Mouse (Mus musculus) midbrain, embryonic 13.5 days (tissue): ENCODE results near the gene Gas2. TPM values are rescaled to one million over a fixed set of nuclear protein-coding genes. Genes with fewer than 3 reads are reported as not detected.

Experiments
- ATAC-seq: fragments of 200-750 bp; cut with Nextera tagmentation; 2 replicates; pipeline ENCODE4 v1.8.0; 2017; ENCODE audit warnings: mild to moderate bottlenecking, moderate TSS enrichment, moderate library complexity
- H3K27ac ChIP-seq: fragments of 300-500 bp; sonication (generic); 2 replicates; pipeline ENCODE4 v1.5.1; 2015; ENCODE audit warnings: inconsistent platforms, mild to moderate bottlenecking, moderate library complexity
- H3K27me3 ChIP-seq: fragments of 300-500 bp; sonication (generic); 2 replicates; pipeline ENCODE4 v1.6.1; 2015; ENCODE audit warnings: mild to moderate bottlenecking, inconsistent platforms
- H3K36me3 ChIP-seq: fragments of 300-500 bp; sonication (generic); 2 replicates; pipeline ENCODE4 v1.6.1; 2015; ENCODE audit warnings: mild to moderate bottlenecking, inconsistent platforms
- H3K4me1 ChIP-seq: fragments of 300-500 bp; sonication (generic); replicated peaks from 2 replicates; pipeline ENCODE4 v1.6.1; 2015; ENCODE audit warnings: inconsistent platforms
- H3K4me2 ChIP-seq: fragments of 300-500 bp; sonication (generic); replicated peaks from 2 replicates; pipeline ENCODE4 v1.6.1; 2015; ENCODE audit warnings: moderate library complexity, mild to moderate bottlenecking, inconsistent platforms
- H3K4me3 ChIP-seq: fragments of 300-500 bp; sonication (generic); replicated peaks from 2 replicates; pipeline ENCODE4 v1.5.1; 2015; ENCODE audit warnings: mild to moderate bottlenecking, inconsistent platforms
- H3K9ac ChIP-seq: fragments of 300-500 bp; sonication (generic); replicated peaks from 2 replicates; pipeline ENCODE4 v1.6.1; 2015; ENCODE audit warnings: mild to moderate bottlenecking, inconsistent platforms
- H3K9me3 ChIP-seq: fragments of 300-500 bp; sonication (generic); 2 replicates; pipeline ENCODE4 v1.6.1; 2016; ENCODE audit warnings: mild to moderate bottlenecking, inconsistent platforms
- WGBS: fragments of 180-500 bp; shearing (Covaris S2); methylation state at CpG from one replicate; pipeline ENCODE4 v1.1.7; 2015; 5-methylcytosine and 5-hydroxymethylcytosine counted together
- polyA plus RNA-seq: library from polyadenylated mRNA; unstranded; fragments of >200 nt; fragmentation: Nextera tagmentation; extraction: Ambion mirVana; gene quantifications from 2 replicates; pipeline ENCODE4 v1.2.1, GENCODE M21; 2015

The Gas2 gene
- polyA plus RNA-seq, 1 experiment from 2014 or later, result 16.3 TPM

GRCm38 (mm10) chr7:51937337-51937736 lies 75.5 kb downstream of the Gas2 start:
- Histone ChIP-seq H3K9ac (no peak overlapping the region), H3K4me1 (no peaks in the 10 kb centered on the region), H3K9me3 (no peaks in the 10 kb centered on the region), H3K27me3 (no peaks in the 10 kb centered on the region), H3K27ac (no peak overlapping the region), H3K36me3 (no peaks in the 10 kb centered on the region), H3K4me3 (no peak overlapping the region), H3K4me2 (no peak overlapping the region)
- WGBS, result 92% methylated on average over 1 of the region's 1 CpGs
- ATAC-seq, result no peak

GRCm38 (mm10) chr7:51940461-51940860 lies 78.6 kb downstream of the Gas2 start:
- Histone ChIP-seq H3K9ac (no peak overlapping the region), H3K36me3 (no peaks in the 10 kb centered on the region), H3K9me3 (no peaks in the 10 kb centered on the region), H3K4me2 (no peak overlapping the region), H3K4me3 (no peak overlapping the region), H3K4me1 (no peaks in the 10 kb centered on the region), H3K27ac (no peak overlapping the region), H3K27me3 (no peaks in the 10 kb centered on the region)
- no peak for ATAC-seq
- 77% methylated on average over 2 of the region's 2 CpGs for WGBS

GRCm38 (mm10) chr7:51955424-51956041 lies 93.7 kb downstream of the Gas2 start:
- no peak overlapping the region for H3K4me2 ChIP-seq
- no peaks in the 10 kb centered on the region for H3K36me3 ChIP-seq
- H3K9me3 ChIP-seq, result no peaks in the 10 kb centered on the region
- 44% methylated on average over 9 of the region's 9 CpGs for WGBS
- peaks cover 25% of the 10 kb centered on the region for H3K4me1 ChIP-seq
- H3K9ac ChIP-seq, result no peak overlapping the region
- ATAC-seq, result peak; percentile 85
- H3K4me3 ChIP-seq, result no peak overlapping the region
- peak overlapping the region; percentile 76 for H3K27ac ChIP-seq
- H3K27me3 ChIP-seq, result no peaks in the 10 kb centered on the region

- H3K9me3 ChIP-seq, result no peaks in the 10 kb centered on the region
- no peak for ATAC-seq
- no peak overlapping the region for H3K4me3 ChIP-seq
- H3K9ac ChIP-seq, result no peak overlapping the region
- no peak overlapping the region for H3K27ac ChIP-seq
- H3K4me2 ChIP-seq, result no peak overlapping the region
- H3K4me1 ChIP-seq, result peaks cover 46% of the 10 kb centered on the region
- H3K36me3 ChIP-seq, result no peaks in the 10 kb centered on the region
- H3K27me3 ChIP-seq, result no peaks in the 10 kb centered on the region
Observed at GRCm38 (mm10) chr7:51957766-51958165, 96.0 kb downstream of the Gas2 start.

- H3K4me3 ChIP-seq, result no peak overlapping the region
- no peak overlapping the region for H3K4me2 ChIP-seq
- H3K27ac ChIP-seq, result peak overlapping the region; percentile 68; the same call in 1 of the 2 replicates
- H3K36me3 ChIP-seq, result no peaks in the 10 kb centered on the region
- no peak overlapping the region for H3K9ac ChIP-seq
- H3K4me1 ChIP-seq, result peaks cover 35% of the 10 kb centered on the region
- peak; percentile 88 for ATAC-seq
- 42% methylated on average over 6 of the region's 6 CpGs for WGBS
- no peaks in the 10 kb centered on the region for H3K27me3 ChIP-seq
- no peaks in the 10 kb centered on the region for H3K9me3 ChIP-seq
Observed at GRCm38 (mm10) chr7:51960698-51961374, 99.0 kb downstream of the Gas2 start.

- H3K27me3 ChIP-seq, result no peaks in the 10 kb centered on the region
- no peak overlapping the region for H3K4me3 ChIP-seq
- peaks cover 32% of the 10 kb centered on the region for H3K4me1 ChIP-seq
- H3K9me3 ChIP-seq, result no peaks in the 10 kb centered on the region
- 41% methylated on average over 10 of the region's 10 CpGs for WGBS
- no peaks in the 10 kb centered on the region for H3K36me3 ChIP-seq
- no peak overlapping the region for H3K9ac ChIP-seq
- no peak overlapping the region for H3K4me2 ChIP-seq
- peak overlapping the region; percentile 79 for H3K27ac ChIP-seq
- peak; percentile 52 for ATAC-seq
Observed at GRCm38 (mm10) chr7:51962219-51962952, 100.6 kb downstream of the Gas2 start.

- Histone ChIP-seq H3K4me2 (no peak overlapping the region), H3K4me3 (no peak overlapping the region), H3K9me3 (no peaks in the 10 kb centered on the region), H3K36me3 (no peaks in the 10 kb centered on the region), H3K9ac (no peak overlapping the region), H3K27ac (no peak overlapping the region), H3K4me1 (peaks cover 30% of the 10 kb centered on the region), H3K27me3 (no peaks in the 10 kb centered on the region)
- no peak for ATAC-seq
- WGBS, result 92% methylated on average over 7 of the region's 7 CpGs
Observed at GRCm38 (mm10) chr7:51964681-51965080, 102.9 kb downstream of the Gas2 start.

GRCm38 (mm10) chr7:51967581-51967980 lies 105.8 kb downstream of the Gas2 start:
- 88% methylated on average over 4 of the region's 4 CpGs for WGBS
- no peak overlapping the region for H3K9ac ChIP-seq

GRCm38 (mm10) chr7:51969379-51969778 lies 107.6 kb downstream of the Gas2 start:
- no peak for ATAC-seq
- Histone ChIP-seq H3K27ac (no peak overlapping the region), H3K4me2 (no peak overlapping the region), H3K4me1 (peaks cover 7% of the 10 kb centered on the region; the same call in 1 of the 2 replicates), H3K36me3 (no peaks in the 10 kb centered on the region), H3K9ac (no peak overlapping the region), H3K9me3 (no peaks in the 10 kb centered on the region), H3K27me3 (no peaks in the 10 kb centered on the region), H3K4me3 (no peak overlapping the region)

More at GRCm38 (mm10) chr7:51967581-51967980, 105.8 kb downstream of the Gas2 start:
- no peak for ATAC-seq
- H3K27ac ChIP-seq, result 0 out of 2 replicates have a peak overlapping the region, but pooled peaks have one; percentile 30
- no peaks in the 10 kb centered on the region for H3K27me3 ChIP-seq
- H3K9me3 ChIP-seq, result no peaks in the 10 kb centered on the region
- H3K4me2 ChIP-seq, result no peak overlapping the region
- no peak overlapping the region for H3K4me3 ChIP-seq
- peaks cover 10% of the 10 kb centered on the region for H3K4me1 ChIP-seq
- H3K36me3 ChIP-seq, result no peaks in the 10 kb centered on the region

- peak; percentile 61 for ATAC-seq
- peak overlapping the region; percentile 71 for H3K27ac ChIP-seq
- peaks cover 16% of the 10 kb centered on the region for H3K4me1 ChIP-seq
- WGBS, result 34% methylated on average over 6 of the region's 6 CpGs
- no peak overlapping the region for H3K9ac ChIP-seq
- no peak overlapping the region for H3K4me2 ChIP-seq
- H3K4me3 ChIP-seq, result no peak overlapping the region
- H3K27me3 ChIP-seq, result no peaks in the 10 kb centered on the region
- no peaks in the 10 kb centered on the region for H3K9me3 ChIP-seq
- H3K36me3 ChIP-seq, result no peaks in the 10 kb centered on the region
Observed at GRCm38 (mm10) chr7:51972252-51972855, 110.5 kb downstream of the Gas2 start.

GRCm38 (mm10) chr7:51973091-51973490 lies 111.3 kb downstream of the Gas2 start:
- Histone ChIP-seq H3K9ac (no peak overlapping the region), H3K27me3 (no peaks in the 10 kb centered on the region), H3K4me3 (no peak overlapping the region), H3K4me2 (no peak overlapping the region), H3K27ac (peak overlapping the region; percentile 39; the same call in 1 of the 2 replicates), H3K9me3 (no peaks in the 10 kb centered on the region), H3K36me3 (no peaks in the 10 kb centered on the region), H3K4me1 (peaks cover 16% of the 10 kb centered on the region)
- peak; percentile 46; the same call in 1 of the 2 replicates for ATAC-seq
- 76% methylated on average over 5 of the region's 5 CpGs for WGBS

- Histone ChIP-seq H3K36me3 (no peaks in the 10 kb centered on the region), H3K27me3 (no peaks in the 10 kb centered on the region), H3K27ac (no peak overlapping the region), H3K4me2 (no peak overlapping the region), H3K9me3 (no peaks in the 10 kb centered on the region), H3K4me3 (no peak overlapping the region), H3K9ac (no peak overlapping the region), H3K4me1 (peaks cover 16% of the 10 kb centered on the region)
- ATAC-seq, result peak; percentile 3; the same call in 1 of the 2 replicates
- WGBS, result 72% methylated on average over 2 of the region's 2 CpGs
Observed at GRCm38 (mm10) chr7:51973526-51973925, 111.7 kb downstream of the Gas2 start.
